Mouse (Mus musculus) embryonic facial prominence, embryonic 11.5 days (tissue): ENCODE measurements around the gene Vmn1r158. TPM values are rescaled to one million over a fixed set of nuclear protein-coding genes. Genes with fewer than 3 reads are reported as not detected.
"Not testable (repeated sequence)": the region's sequence is repeated elsewhere in the genome, so short reads cannot be mapped to it uniquely, and the experiment has no call there.

Source experiments
- ATAC-seq: fragments of 200-750 bp; cut with Nextera tagmentation; replicated peaks from 2 replicates; pipeline ENCODE4 v1.8.0; 2017; ENCODE audit warnings: low read depth; ENCODE audit not compliant: insufficient number of reproducible peaks, low FRiP score, low TSS enrichment
- DNase-seq: peaks from one replicate; pipeline ENCODE4 v3.0.0-alpha.2; 2015; ENCODE audit warnings: low spot score
- H3K27ac ChIP-seq: fragments of 300-500 bp; sonication (generic); replicated peaks from 2 replicates; pipeline ENCODE4 v1.5.1; 2014; ENCODE audit warnings: mild to moderate bottlenecking, low read depth, low read length, control low read depth
- H3K27me3 ChIP-seq: fragments of 300-500 bp; sonication (generic); 2 replicates; pipeline ENCODE4 v1.6.1; 2014; ENCODE audit warnings: mild to moderate bottlenecking, low read length, moderate library complexity, mixed read lengths; ENCODE audit not compliant: control insufficient read depth, insufficient read depth
- H3K36me3 ChIP-seq: fragments of 300-500 bp; sonication (generic); replicated peaks from 2 replicates; pipeline ENCODE4 v1.6.1; 2014; ENCODE audit warnings: low read depth, mild to moderate bottlenecking, low read length, moderate library complexity, mixed read lengths; ENCODE audit not compliant: control insufficient read depth, insufficient read depth
- H3K4me1 ChIP-seq: fragments of 300-500 bp; sonication (generic); 2 replicates; pipeline ENCODE4 v1.6.1; 2014; ENCODE audit warnings: low read length, mixed read lengths; ENCODE audit not compliant: control insufficient read depth, insufficient read depth
- H3K4me2 ChIP-seq: fragments of 300-500 bp; sonication (generic); 2 replicates; pipeline ENCODE4 v1.6.1; 2014; ENCODE audit warnings: low read depth, mild to moderate bottlenecking, control low read depth, low read length, moderate library complexity
- H3K4me3 ChIP-seq: fragments of 300-500 bp; sonication (generic); 2 replicates; pipeline ENCODE4 v1.5.1; 2014; ENCODE audit warnings: low read depth, low read length, control low read depth
- H3K9ac ChIP-seq: fragments of 300-500 bp; sonication (generic); replicated peaks from 2 replicates; pipeline ENCODE4 v1.6.1; 2014; ENCODE audit warnings: mild to moderate bottlenecking, control low read depth, low read length
- H3K9me3 ChIP-seq: fragments of 300-500 bp; sonication (generic); replicated peaks from 2 replicates; pipeline ENCODE4 v1.6.1; 2016; ENCODE audit warnings: mild to moderate bottlenecking, low read length, inconsistent platforms, mixed read lengths; ENCODE audit not compliant: control insufficient read depth
- WGBS: fragments of 180-500 bp; shearing (Covaris S2); extraction: QIAGEN DNeasy Blood & Tissue Kit; methylation state at CpG from one replicate; pipeline ENCODE4 v1.1.7; 2014; 5-methylcytosine and 5-hydroxymethylcytosine counted together
- polyA plus RNA-seq: library from polyadenylated mRNA; unstranded; fragments of >200 nt; fragmentation: Nextera tagmentation; extraction: Ambion mirVana; gene quantifications from 2 replicates; pipeline ENCODE4 v1.2.1, GENCODE M21; 2014

Gene Vmn1r158
- not detected in 2 replicates for polyA plus RNA-seq

DNA sequence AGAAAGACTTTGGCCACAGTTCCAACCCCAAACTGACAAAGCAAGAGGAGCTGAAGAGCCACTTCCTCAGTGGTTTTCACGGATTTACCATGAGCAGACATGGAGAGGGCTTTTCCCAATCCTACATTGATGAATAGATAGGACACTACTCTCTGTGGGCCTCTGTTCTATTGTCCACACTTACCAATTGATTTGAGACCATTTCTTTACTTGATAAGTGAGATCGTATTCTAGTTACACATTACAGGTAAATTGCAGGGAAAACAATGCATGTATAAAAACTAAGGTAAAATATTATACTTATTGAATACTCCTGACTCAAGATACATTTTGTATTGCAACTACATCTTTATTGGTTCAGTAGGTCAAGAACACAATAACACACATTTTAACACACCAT, at the start of gene Vmn1r158:
Vmn1r158 (minus strand) TSS at position 101 of the 400 bp plus-strand sequence.
- not testable (repeated sequence) for H3K36me3 ChIP-seq, DNase-seq, H3K27ac ChIP-seq, H3K4me1 ChIP-seq, H3K9ac ChIP-seq, H3K4me2 ChIP-seq, ATAC-seq, H3K4me3 ChIP-seq, H3K9me3 ChIP-seq, H3K27me3 ChIP-seq
- WGBS: 57% methylated on average over 2 of the region's 2 CpGs

DNA sequence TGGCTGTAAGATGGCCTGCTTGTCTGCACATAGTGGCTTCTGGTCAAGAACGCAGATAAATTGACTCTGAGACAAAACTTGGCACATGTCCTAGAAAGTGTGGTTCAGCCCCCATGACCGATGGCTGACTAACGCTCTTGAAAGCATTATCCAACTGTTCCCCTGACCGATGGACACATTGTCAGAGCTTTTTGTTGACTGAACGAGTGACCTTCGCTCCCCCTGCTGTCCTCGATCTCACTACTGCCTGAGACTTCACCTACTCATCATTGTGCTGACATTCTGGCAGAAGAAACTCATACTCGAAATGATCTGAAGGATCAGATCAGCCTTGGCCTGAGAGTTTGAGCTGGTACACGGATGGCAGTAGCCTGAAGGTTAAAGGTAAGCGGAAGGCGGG, 14.6 kb downstream of the Vmn1r158 start:
- H3K27me3 ChIP-seq, H3K9ac ChIP-seq, H3K36me3 ChIP-seq, H3K4me2 ChIP-seq, H3K27ac ChIP-seq, DNase-seq, ATAC-seq, H3K9me3 ChIP-seq, H3K4me1 ChIP-seq, H3K4me3 ChIP-seq: not testable (repeated sequence)
- 83% methylated on average over 6 of the region's 11 CpGs for WGBS

DNA sequence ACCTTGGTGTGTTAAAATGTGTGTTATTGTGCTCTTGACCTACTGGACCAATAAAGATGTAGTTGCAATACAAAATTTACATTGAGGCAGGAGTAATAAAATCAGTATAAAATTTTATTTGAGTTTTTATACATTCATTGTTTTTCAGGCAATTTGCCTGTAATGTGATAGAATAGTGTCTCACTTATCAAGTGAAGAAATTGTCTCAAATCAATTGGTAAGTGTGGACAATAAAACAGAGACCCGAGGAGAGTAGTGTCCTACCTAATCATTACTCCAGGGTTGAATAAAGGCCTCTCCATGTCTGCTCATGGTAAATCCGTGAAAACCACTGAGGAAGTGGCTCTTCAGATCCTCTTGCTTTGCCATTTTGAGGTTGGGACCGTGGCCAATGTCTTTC, 29.2 kb downstream of the Vmn1r158 start, which contains the start of gene Vmn1r157:
Vmn1r157 (plus strand) TSS at position 301 of the 400 bp plus-strand sequence.
- not testable (repeated sequence) for H3K4me1 ChIP-seq, H3K36me3 ChIP-seq, H3K4me3 ChIP-seq, H3K27me3 ChIP-seq, H3K27ac ChIP-seq, ATAC-seq, H3K4me2 ChIP-seq, DNase-seq, H3K9me3 ChIP-seq, H3K9ac ChIP-seq
- WGBS: 41% methylated on average over 2 of the region's 3 CpGs

Other genes starting within 250 kb of the Vmn1r158 start
- gene Gm4201, start 225.4 kb downstream of the Vmn1r158 start, polyA plus RNA-seq: not detected in 2 replicates
- not detected in 2 replicates for gene Gm4565, start 202.7 kb downstream of the Vmn1r158 start, polyA plus RNA-seq
- not detected in 2 replicates for gene Vmn1r155, start 132.8 kb downstream of the Vmn1r158 start, polyA plus RNA-seq
- not detected in 2 replicates for gene Gm8693, start 98.5 kb downstream of the Vmn1r158 start, polyA plus RNA-seq
- gene Gm4567, start 71.1 kb downstream of the Vmn1r158 start, polyA plus RNA-seq: not detected in 2 replicates
- not detected in 2 replicates for gene Vmn1r157, start 29.1 kb downstream of the Vmn1r158 start, polyA plus RNA-seq
- gene Vmn1r159, start 52.8 kb upstream of the Vmn1r158 start, polyA plus RNA-seq: not detected in 2 replicates
- not detected in 2 replicates for gene Vmn1r160, start 80.4 kb upstream of the Vmn1r158 start, polyA plus RNA-seq
- gene Gm4214, start 193.9 kb upstream of the Vmn1r158 start, polyA plus RNA-seq: not detected in 2 replicates
- gene Gm4216, start 229.1 kb upstream of the Vmn1r158 start, polyA plus RNA-seq: not detected in 2 replicates